Mouse (Mus musculus) embryonic facial prominence, embryonic 11.5 days (tissue): ENCODE data around the gene Kdm4b. TPM values are rescaled to one million over a fixed set of nuclear protein-coding genes. Genes with fewer than 3 reads are reported as not detected.

Experiments used
- ATAC-seq: fragments of 200-750 bp; cut with Nextera tagmentation; replicated peaks from 2 replicates; pipeline ENCODE4 v1.8.0; 2017; ENCODE audit warnings: low read depth; ENCODE audit not compliant: insufficient number of reproducible peaks, low FRiP score, low TSS enrichment
- DNase-seq: peaks from one replicate; pipeline ENCODE4 v3.0.0-alpha.2; 2015; ENCODE audit warnings: low spot score
- H3K27ac ChIP-seq: fragments of 300-500 bp; sonication (generic); replicated peaks from 2 replicates; pipeline ENCODE4 v1.5.1; 2014; ENCODE audit warnings: mild to moderate bottlenecking, low read depth, low read length, control low read depth
- H3K27me3 ChIP-seq: fragments of 300-500 bp; sonication (generic); 2 replicates; pipeline ENCODE4 v1.6.1; 2014; ENCODE audit warnings: mild to moderate bottlenecking, low read length, moderate library complexity, mixed read lengths; ENCODE audit not compliant: control insufficient read depth, insufficient read depth
- H3K36me3 ChIP-seq: fragments of 300-500 bp; sonication (generic); replicated peaks from 2 replicates; pipeline ENCODE4 v1.6.1; 2014; ENCODE audit warnings: low read depth, mild to moderate bottlenecking, low read length, moderate library complexity, mixed read lengths; ENCODE audit not compliant: control insufficient read depth, insufficient read depth
- H3K4me1 ChIP-seq: fragments of 300-500 bp; sonication (generic); 2 replicates; pipeline ENCODE4 v1.6.1; 2014; ENCODE audit warnings: low read length, mixed read lengths; ENCODE audit not compliant: control insufficient read depth, insufficient read depth
- H3K4me2 ChIP-seq: fragments of 300-500 bp; sonication (generic); 2 replicates; pipeline ENCODE4 v1.6.1; 2014; ENCODE audit warnings: low read depth, mild to moderate bottlenecking, control low read depth, low read length, moderate library complexity
- H3K4me3 ChIP-seq: fragments of 300-500 bp; sonication (generic); 2 replicates; pipeline ENCODE4 v1.5.1; 2014; ENCODE audit warnings: low read depth, low read length, control low read depth
- H3K9ac ChIP-seq: fragments of 300-500 bp; sonication (generic); replicated peaks from 2 replicates; pipeline ENCODE4 v1.6.1; 2014; ENCODE audit warnings: mild to moderate bottlenecking, control low read depth, low read length
- H3K9me3 ChIP-seq: fragments of 300-500 bp; sonication (generic); replicated peaks from 2 replicates; pipeline ENCODE4 v1.6.1; 2016; ENCODE audit warnings: mild to moderate bottlenecking, low read length, inconsistent platforms, mixed read lengths; ENCODE audit not compliant: control insufficient read depth
- WGBS: fragments of 180-500 bp; shearing (Covaris S2); extraction: QIAGEN DNeasy Blood & Tissue Kit; methylation state at CpG from one replicate; pipeline ENCODE4 v1.1.7; 2014; 5-methylcytosine and 5-hydroxymethylcytosine counted together
- polyA plus RNA-seq: library from polyadenylated mRNA; unstranded; fragments of >200 nt; fragmentation: Nextera tagmentation; extraction: Ambion mirVana; gene quantifications from 2 replicates; pipeline ENCODE4 v1.2.1, GENCODE M21; 2014

Kdm4b gene
- polyA plus RNA-seq, 1 experiment from 2014 or later, result 28.2 TPM

GRCm38 (mm10) chr17:56283316-56283715, 42.5 kb upstream of the Kdm4b start:
- H3K36me3 ChIP-seq, result peaks cover 7% of the 10 kb centered on the region
- no peak overlapping the region for H3K4me2 ChIP-seq
- DNase-seq (no peak), ATAC-seq (no peak)
- H3K27ac ChIP-seq, result no peak overlapping the region
- peaks cover 3% of the 10 kb centered on the region; the same call in 1 of the 2 replicates for H3K4me1 ChIP-seq
- no peaks in the 10 kb centered on the region for H3K9me3 ChIP-seq
- WGBS, result 95% methylated on average over 8 of the region's 8 CpGs
- no peaks in the 10 kb centered on the region for H3K27me3 ChIP-seq
- no peak overlapping the region for H3K4me3 ChIP-seq
- H3K9ac ChIP-seq, result no peak overlapping the region

GRCm38 (mm10) chr17:56285995-56286394, 39.9 kb upstream of the Kdm4b start:
- 92% methylated on average over 11 of the region's 11 CpGs for WGBS
- Histone ChIP-seq H3K27me3 (no peaks in the 10 kb centered on the region), H3K4me3 (no peak overlapping the region), H3K36me3 (peaks cover 7% of the 10 kb centered on the region), H3K27ac (no peak overlapping the region), H3K9ac (no peak overlapping the region), H3K4me1 (peaks cover 3% of the 10 kb centered on the region; the same call in 1 of the 2 replicates), H3K4me2 (no peak overlapping the region), H3K9me3 (no peaks in the 10 kb centered on the region)
- no peak for ATAC-seq
- DNase-seq, result no peak

- Histone ChIP-seq H3K27ac (no peak overlapping the region), H3K4me2 (no peak overlapping the region), H3K4me3 (no peak overlapping the region), H3K4me1 (peaks cover 3% of the 10 kb centered on the region; the same call in 1 of the 2 replicates), H3K9me3 (no peaks in the 10 kb centered on the region), H3K36me3 (peaks cover 3% of the 10 kb centered on the region), H3K27me3 (no peaks in the 10 kb centered on the region), H3K9ac (no peak overlapping the region)
- DNase-seq, result no peak
- WGBS, result 70% methylated on average over 3 of the region's 3 CpGs
- ATAC-seq, result no peak
Measured at GRCm38 (mm10) chr17:56287830-56288229, 38.0 kb upstream of the Kdm4b start.

GRCm38 (mm10) chr17:56288866-56289265, 37.0 kb upstream of the Kdm4b start:
- no peaks in the 10 kb centered on the region for H3K27me3 ChIP-seq
- ATAC-seq, result no peak
- DNase-seq, result no peak
- peak overlapping the region; percentile 70; the same call in 1 of the 2 replicates for H3K9ac ChIP-seq
- WGBS, result 33% methylated on average over 3 of the region's 3 CpGs
- peak overlapping the region; percentile 81; the same call in 1 of the 2 replicates for H3K4me2 ChIP-seq
- peaks cover 3% of the 10 kb centered on the region for H3K36me3 ChIP-seq
- no peaks in the 10 kb centered on the region for H3K9me3 ChIP-seq
- H3K27ac ChIP-seq, result peak overlapping the region; percentile 87; the same call in 1 of the 2 replicates
- peaks cover 3% of the 10 kb centered on the region; the same call in 1 of the 2 replicates for H3K4me1 ChIP-seq
- peak overlapping the region; percentile 52 for H3K4me3 ChIP-seq

GRCm38 (mm10) chr17:56289371-56290331, 36.2 kb upstream of the Kdm4b start:
- no peaks in the 10 kb centered on the region for H3K36me3 ChIP-seq
- peak; percentile 83 for DNase-seq
- 2% methylated on average over 23 of the region's 23 CpGs for WGBS
- ATAC-seq, result 0 out of 2 replicates have a peak, but pooled peaks have one; percentile 1
- H3K27me3 ChIP-seq, result no peaks in the 10 kb centered on the region
- H3K4me2 ChIP-seq, result peak overlapping the region; percentile 81
- peaks cover 3% of the 10 kb centered on the region; the same call in 1 of the 2 replicates for H3K4me1 ChIP-seq
- peak overlapping the region; percentile 87 for H3K27ac ChIP-seq
- H3K9me3 ChIP-seq, result no peaks in the 10 kb centered on the region
- peak overlapping the region; percentile 70 for H3K9ac ChIP-seq
- peak overlapping the region; percentile 52 for H3K4me3 ChIP-seq

DNA sequence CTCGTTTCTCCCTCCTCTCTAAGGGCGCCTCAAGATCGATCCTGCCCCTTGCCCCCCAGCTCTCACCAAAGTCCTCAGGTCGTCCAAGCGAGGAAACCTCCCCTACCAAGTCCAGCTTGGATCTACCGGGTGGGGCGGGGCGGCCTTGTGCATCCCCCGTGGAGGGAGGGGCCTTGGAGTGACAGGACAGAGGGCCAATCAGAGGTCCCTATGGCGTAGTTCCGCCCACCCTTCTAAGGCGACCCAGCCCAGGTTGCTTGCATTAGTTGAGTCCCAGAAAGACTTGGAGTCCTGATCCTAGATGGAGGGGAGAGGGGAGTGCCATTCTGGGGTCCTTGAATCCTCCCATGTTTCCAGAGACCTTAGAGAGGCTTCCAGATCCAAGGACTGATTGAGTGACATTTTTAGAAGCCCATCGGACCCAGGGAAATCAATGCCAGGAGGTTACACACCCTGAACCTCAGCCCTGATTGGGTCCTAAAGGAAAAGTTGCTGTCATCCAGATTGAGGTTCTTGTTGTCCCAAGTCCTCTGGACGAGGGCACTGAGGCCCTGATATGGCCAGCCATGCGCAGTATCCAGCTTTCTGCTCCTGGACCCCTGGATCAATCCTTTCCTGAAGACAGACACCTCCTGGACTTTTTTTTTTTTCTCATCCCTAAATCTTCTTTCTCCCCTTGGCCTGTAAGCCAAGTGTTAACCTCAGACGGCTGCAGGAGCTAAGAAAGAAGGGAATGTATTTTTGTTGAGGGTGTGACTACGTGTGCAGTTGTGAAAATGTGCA, 35.3 kb upstream of the Kdm4b start:
- no peaks in the 10 kb centered on the region for H3K36me3 ChIP-seq
- peak; percentile 97 for DNase-seq
- peaks cover 3% of the 10 kb centered on the region; the same call in 1 of the 2 replicates for H3K4me1 ChIP-seq
- peak; percentile 77 for ATAC-seq
- H3K9me3 ChIP-seq, result no peaks in the 10 kb centered on the region
- H3K4me2 ChIP-seq, result peak overlapping the region; percentile 81
- 3% methylated on average over 17 of the region's 17 CpGs for WGBS
- H3K27me3 ChIP-seq, result no peaks in the 10 kb centered on the region
- H3K27ac ChIP-seq, result peak overlapping the region; percentile 87
- H3K9ac ChIP-seq, result peak overlapping the region; percentile 70
- H3K4me3 ChIP-seq, result peak overlapping the region; percentile 52

DNA sequence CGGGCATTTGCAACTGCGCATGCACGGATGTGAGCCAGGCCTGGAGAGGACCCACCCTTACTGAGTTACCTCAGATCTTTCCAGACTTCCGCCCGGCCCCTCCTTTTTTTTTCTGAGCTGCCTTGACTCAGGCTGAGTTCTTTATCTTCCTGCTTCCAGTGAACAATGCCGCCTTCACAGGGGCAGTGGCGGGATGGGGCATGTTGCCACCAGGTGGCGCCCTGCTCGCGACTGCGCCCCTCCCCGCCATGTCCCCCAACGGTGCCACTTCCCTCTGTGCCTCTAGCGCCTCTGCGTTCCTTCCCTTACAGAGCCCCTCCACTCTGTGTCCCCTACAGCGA, 34.7 kb upstream of the Kdm4b start:
- Histone ChIP-seq H3K4me1 (peaks cover 3% of the 10 kb centered on the region; the same call in 1 of the 2 replicates), H3K4me3 (0 out of 2 replicates have a peak overlapping the region, but pooled peaks have one; percentile 4)
- DNase-seq, result peak; percentile 91

More for the DNA sequence above, 34.7 kb upstream of the Kdm4b start:
- Histone ChIP-seq H3K27ac (peak overlapping the region; percentile 87), H3K9me3 (no peaks in the 10 kb centered on the region), H3K9ac (peak overlapping the region; percentile 59), H3K36me3 (no peaks in the 10 kb centered on the region), H3K27me3 (no peaks in the 10 kb centered on the region), H3K4me2 (peak overlapping the region; percentile 81)
- WGBS, result 1% methylated on average over 16 of the region's 16 CpGs
- peak; percentile 81 for ATAC-seq
